Mouse (Mus musculus) colon, adult 2 months (tissue): ENCODE results near the gene Olfr640. TPM values are rescaled to one million over a fixed set of nuclear protein-coding genes. Genes with fewer than 3 reads are reported as not detected.

Experiments
- polyA plus RNA-seq: library from polyadenylated mRNA; depleted of rRNA; stranded (reverse); fragments of >200 nt; gene quantifications from 2 replicates; pipeline ENCODE4 v1.2.3, GENCODE M21; 2012; rRNA removed

Olfr640 gene
- not detected in 2 replicates for polyA plus RNA-seq

DNA sequence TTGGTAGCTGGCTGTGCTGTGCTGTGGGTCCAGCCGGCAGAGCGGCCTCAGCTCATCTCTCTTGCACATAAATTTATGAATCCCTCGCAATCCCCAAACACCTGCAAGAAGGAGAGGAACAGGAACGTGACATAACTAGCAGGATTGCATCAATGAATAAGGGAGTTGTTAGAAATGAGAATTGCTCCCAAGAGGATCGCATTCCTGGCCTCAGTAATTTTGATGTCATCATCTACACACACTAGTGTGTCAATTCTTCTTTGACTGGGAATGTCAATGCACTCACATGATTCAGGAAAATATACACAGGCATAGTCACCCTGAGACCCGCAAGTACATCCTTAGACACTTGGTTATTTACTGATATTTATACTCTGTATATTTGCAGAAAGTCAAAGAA lies at the start of gene Olfr640:
TSS of gene Olfr640 (minus strand) at position 101 of the 400 bp plus-strand sequence.

GRCm38 (mm10) chr7:104071769-104072168 lies 46.4 kb upstream of the Olfr640 start, which contains the start of gene Olfr644:
Gene Olfr644, minus strand, starts transcription at chr7:104071869.

DNA sequence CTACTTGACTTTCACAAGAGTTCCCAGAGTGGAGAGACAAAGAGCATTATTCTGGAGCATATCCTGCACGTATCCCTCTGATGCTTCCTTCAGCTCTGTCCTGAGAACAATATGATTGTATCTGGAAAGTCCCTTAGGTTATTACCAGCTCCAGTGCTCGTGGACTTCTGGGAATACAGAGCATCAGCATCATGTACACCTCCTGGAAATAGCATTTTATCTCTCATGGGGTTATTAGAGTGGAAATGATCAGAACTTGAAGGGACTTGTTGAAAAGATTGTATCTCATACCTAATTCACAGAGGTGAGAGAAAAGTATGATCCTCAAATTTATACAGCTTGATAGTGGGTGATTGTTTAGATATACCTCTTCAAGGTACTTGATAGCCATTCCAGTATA lies 36.0 kb upstream of the Olfr640 start, which contains the start of gene 4930516K23Rik:
TSS of gene 4930516K23Rik (minus strand) at position 101 of the 400 bp plus-strand sequence.

GRCm38 (mm10) chr7:104052566-104052965 lies 27.2 kb upstream of the Olfr640 start, which contains the start of gene Olfr642:
Gene Olfr642, minus strand, starts transcription at chr7:104052666.

DNA sequence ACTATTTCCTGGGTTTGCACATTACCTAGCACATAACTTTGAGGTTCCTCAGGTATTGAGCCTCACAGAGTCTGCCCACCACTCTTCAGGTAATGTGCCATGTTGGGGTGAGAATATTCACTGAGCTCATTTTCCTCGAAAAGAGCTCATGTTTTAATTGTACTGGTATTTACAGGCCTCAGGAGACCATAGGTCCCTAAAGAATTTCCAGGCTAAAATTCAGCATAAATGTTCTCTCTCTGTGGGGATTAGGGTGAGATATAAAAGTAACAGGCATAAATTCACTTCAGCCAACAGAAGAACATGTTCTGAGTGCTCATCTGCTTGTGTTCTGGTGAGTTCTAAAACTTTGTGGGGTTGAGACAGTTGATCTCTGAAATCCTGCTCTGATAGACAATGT lies 9.8 kb upstream of the Olfr640 start, which contains the start of gene Olfr641:
TSS of gene Olfr641 (plus strand) at position 301 of the 400 bp plus-strand sequence.

GRCm38 (mm10) chr7:104017203-104017602 lies 8.2 kb downstream of the Olfr640 start, which contains the start of gene Olfr639:
Gene Olfr639, minus strand, starts transcription at chr7:104017303.

DNA sequence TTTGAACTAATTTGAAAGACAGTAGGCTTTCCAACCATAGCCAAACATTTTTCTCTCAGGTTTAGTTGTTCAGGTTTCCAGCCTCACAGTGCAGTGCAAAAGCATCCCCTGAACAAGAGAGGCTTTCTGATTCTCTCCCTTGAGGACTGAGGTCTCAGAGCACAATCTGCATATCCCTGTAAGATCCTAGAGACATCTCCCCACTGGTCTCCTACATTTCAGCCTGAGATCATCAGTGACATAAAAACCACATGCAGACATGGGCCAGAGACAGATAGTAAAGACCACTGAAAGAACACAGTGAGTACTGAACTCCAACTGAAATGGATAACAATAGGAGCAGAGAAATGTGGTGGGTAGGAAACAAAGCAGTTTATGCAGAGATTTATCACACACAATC lies 26.9 kb downstream of the Olfr640 start, which contains the start of gene Olfr638:
TSS of gene Olfr638 (plus strand) at position 301 of the 400 bp plus-strand sequence.

DNA sequence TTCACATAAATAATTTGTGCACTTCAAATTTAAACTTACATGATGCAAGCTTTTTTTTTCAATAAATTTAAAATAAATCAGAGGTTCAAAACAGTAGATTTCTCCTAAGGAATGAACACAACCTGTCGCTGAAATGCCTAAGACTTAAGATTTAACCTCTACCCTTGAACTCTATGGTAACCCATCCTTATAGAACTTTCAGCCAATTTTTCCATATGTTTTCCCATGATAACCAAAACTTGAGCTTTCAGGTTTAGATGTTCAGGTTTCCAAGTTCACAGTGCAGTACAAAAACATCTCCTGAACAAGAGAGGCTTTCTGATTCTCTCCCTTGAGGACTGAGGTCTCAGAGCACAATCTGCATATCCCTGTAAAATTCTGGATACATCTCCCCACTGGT lies 54.5 kb downstream of the Olfr640 start, which contains the start of gene Olfr635:
TSS of gene Olfr635 (plus strand) at position 301 of the 400 bp plus-strand sequence.

Other genes starting within 250 kb of the Olfr640 start
- gene Olfr68, start 245.9 kb downstream of the Olfr640 start, polyA plus RNA-seq, result not detected in 2 replicates
- gene Olfr67, start 233.8 kb downstream of the Olfr640 start, polyA plus RNA-seq, result not detected in 2 replicates
- 19.7 and 97.2 TPM in 2 replicates for gene Hbb-bt, start 211.6 kb downstream of the Olfr640 start, polyA plus RNA-seq
- gene Hbb-bs, start 197.5 kb downstream of the Olfr640 start, polyA plus RNA-seq, result 178 and 1,004 TPM in 2 replicates
- gene Hbb-bh2, start 185.1 kb downstream of the Olfr640 start, polyA plus RNA-seq, result not detected in 2 replicates
- not detected in 2 replicates for gene Hbb-bh1, start 182.4 kb downstream of the Olfr640 start, polyA plus RNA-seq
- not detected in 2 replicates for gene Hbb-y, start 172.4 kb downstream of the Olfr640 start, polyA plus RNA-seq
- gene Olfr66, start 139.3 kb downstream of the Olfr640 start, polyA plus RNA-seq, result not detected in 2 replicates
- not detected in 2 replicates for gene Olfr64, start 131.1 kb downstream of the Olfr640 start, polyA plus RNA-seq
- gene Olfr65, start 122.1 kb downstream of the Olfr640 start, polyA plus RNA-seq, result not detected in 2 replicates
- gene Olfr631, start 96.7 kb downstream of the Olfr640 start, polyA plus RNA-seq, result 0.12 TPM in 1 of 2 replicates, not detected in the other
- gene Olfr632, start 91.2 kb downstream of the Olfr640 start, polyA plus RNA-seq, result not detected in 2 replicates
- not detected in 2 replicates for gene Olfr633, start 81.1 kb downstream of the Olfr640 start, polyA plus RNA-seq
- not detected in 2 replicates for gene Olfr635, start 54.4 kb downstream of the Olfr640 start, polyA plus RNA-seq
- gene Olfr638, start 26.8 kb downstream of the Olfr640 start, polyA plus RNA-seq, result not detected in 2 replicates
- gene Olfr639, start 8.3 kb downstream of the Olfr640 start, polyA plus RNA-seq, result not detected in 2 replicates
- gene Olfr641, start 9.9 kb upstream of the Olfr640 start, polyA plus RNA-seq, result not detected in 2 replicates
- gene Olfr642, start 27.1 kb upstream of the Olfr640 start, polyA plus RNA-seq, result not detected in 2 replicates
- gene 4930516K23Rik, start 35.9 kb upstream of the Olfr640 start, polyA plus RNA-seq, result not detected in 2 replicates
- not detected in 2 replicates for gene Olfr644, start 46.3 kb upstream of the Olfr640 start, polyA plus RNA-seq
- gene Olfr645, start 59.9 kb upstream of the Olfr640 start, polyA plus RNA-seq, result not detected in 2 replicates
- gene Olfr646, start 79.3 kb upstream of the Olfr640 start, polyA plus RNA-seq, result not detected in 2 replicates
- not detected in 2 replicates for gene Ubqln5, start 104.3 kb upstream of the Olfr640 start, polyA plus RNA-seq
- gene Olfr643, start 111.8 kb upstream of the Olfr640 start, polyA plus RNA-seq, result not detected in 2 replicates
- not detected in 2 replicates for gene Ubqln3, start 117.7 kb upstream of the Olfr640 start, polyA plus RNA-seq
- not detected in 2 replicates for gene Ubqlnl, start 125.0 kb upstream of the Olfr640 start, polyA plus RNA-seq
- not detected in 2 replicates for gene Olfm5, start 139.3 kb upstream of the Olfr640 start, polyA plus RNA-seq
- gene Olfr648, start 157.8 kb upstream of the Olfr640 start, polyA plus RNA-seq, result not detected in 2 replicates
- gene Olfr649, start 170.4 kb upstream of the Olfr640 start, polyA plus RNA-seq, result not detected in 2 replicates
- gene Trim6, start 193.2 kb upstream of the Olfr640 start, polyA plus RNA-seq, result 4.6 and 4.8 TPM in 2 replicates
- 2.0 and 2.5 TPM in 2 replicates for gene Trim34a, start 218.9 kb upstream of the Olfr640 start, polyA plus RNA-seq